Mouse (Mus musculus): ENCODE data around the gene Plppr3.
A peak's percentile ranks its signal among the peaks of the same experiment; 100 is the strongest.

The Plppr3 gene

GRCm38 (mm10) chr10:79852107-79852789 is 22.2 kb downstream of the Plppr3 start:
- DNase-seq (ENCODE audit: low spot score), result no peak

- no peak for DNase-seq (ENCODE audit: low spot score)
These were observed 22.8 kb downstream of the Plppr3 start for GRCm38 (mm10) chr10:79851653-79852052.

- no peak for DNase-seq (ENCODE audit: low spot score)
These were observed 24.3 kb downstream of the Plppr3 start for GRCm38 (mm10) chr10:79849941-79850628.

- DNase-seq (ENCODE audit: low spot score), result no peak
These were observed 27.9 kb downstream of the Plppr3 start for GRCm38 (mm10) chr10:79846553-79846952.

- DNase-seq (ENCODE audit: low spot score), result peak; percentile 74
These were observed 31.0 kb downstream of the Plppr3 start for GRCm38 (mm10) chr10:79843476-79843875.

GRCm38 (mm10) chr10:79842322-79842721 is 32.1 kb downstream of the Plppr3 start:
- peak; percentile 74 for DNase-seq (ENCODE audit: low spot score)

GRCm38 (mm10) chr10:79840644-79841551 is 33.5 kb downstream of the Plppr3 start:
- peak; percentile 73 for DNase-seq (ENCODE audit: low spot score)

GRCm38 (mm10) chr10:79840091-79840490 is 34.3 kb downstream of the Plppr3 start:
- DNase-seq (ENCODE audit: low spot score), result no peak

- DNase-seq (ENCODE audit: low spot score), result no peak
These were observed 36.3 kb downstream of the Plppr3 start for GRCm38 (mm10) chr10:79838151-79838550.

- no peak for DNase-seq (ENCODE audit: low spot score)
These were observed 37.5 kb downstream of the Plppr3 start for GRCm38 (mm10) chr10:79836918-79837317.

GRCm38 (mm10) chr10:79834769-79835398 is 39.5 kb downstream of the Plppr3 start:
- DNase-seq (ENCODE audit: low spot score), result peak; percentile 84

- no peak for DNase-seq (ENCODE audit: low spot score)
These were observed 41.6 kb downstream of the Plppr3 start for GRCm38 (mm10) chr10:79832786-79833181.

GRCm38 (mm10) chr10:79832026-79832785 is 42.2 kb downstream of the Plppr3 start:
- DNase-seq (ENCODE audit: low spot score), result no peak

GRCm38 (mm10) chr10:79831583-79831982 is 42.9 kb downstream of the Plppr3 start:
- DNase-seq (ENCODE audit: low spot score), result peak; percentile 50

- peak; percentile 65 for DNase-seq (ENCODE audit: low spot score)
These were observed 50.0 kb downstream of the Plppr3 start for GRCm38 (mm10) chr10:79824413-79824812.

- no peak for DNase-seq (ENCODE audit: low spot score)
These were observed 51.4 kb downstream of the Plppr3 start for GRCm38 (mm10) chr10:79823011-79823410.

GRCm38 (mm10) chr10:79822372-79822771 is 52.1 kb downstream of the Plppr3 start:
- no peak for DNase-seq (ENCODE audit: low spot score)

- DNase-seq (ENCODE audit: low spot score), result no peak
These were observed 52.7 kb downstream of the Plppr3 start for GRCm38 (mm10) chr10:79821731-79822130.

GRCm38 (mm10) chr10:79820782-79821181 is 53.7 kb downstream of the Plppr3 start, which contains the start of gene Misp:
Gene Misp, plus strand, starts transcription at chr10:79820989.
- no peak for DNase-seq (ENCODE audit: low spot score)

- no peak for DNase-seq (ENCODE audit: low spot score)
These were observed 54.2 kb downstream of the Plppr3 start for GRCm38 (mm10) chr10:79820277-79820676.

GRCm38 (mm10) chr10:79819606-79820005 is 54.8 kb downstream of the Plppr3 start:
- no peak for DNase-seq (ENCODE audit: low spot score)
